Mouse (Mus musculus) lung, embryonic 14.5 days (tissue): Measurements from ENCODE around the gene Exoc7. TPM values are rescaled to one million over a fixed set of nuclear protein-coding genes. Genes with fewer than 3 reads are reported as not detected.
A peak's percentile ranks its signal among the peaks of the same experiment; 100 is the strongest.

Experiments
- ATAC-seq: fragments of 200-750 bp; cut with Nextera tagmentation; 2 replicates; pipeline ENCODE4 v1.8.0; 2017; ENCODE audit warnings: mild to moderate bottlenecking, moderate TSS enrichment, moderate library complexity; ENCODE audit not compliant: insufficient read depth
- DNase-seq: peaks from one replicate; pipeline ENCODE4 v3.0.0-alpha.2; 2015
- H3K27ac ChIP-seq: fragments of 300-500 bp; sonication (generic); 2 replicates; pipeline ENCODE4 v1.5.1; 2014; ENCODE audit warnings: low read depth, mild to moderate bottlenecking, moderate library complexity
- H3K27me3 ChIP-seq: fragments of 300-500 bp; sonication (generic); 2 replicates; pipeline ENCODE4 v1.6.1; 2014; ENCODE audit warnings: low read length, control low read depth; ENCODE audit not compliant: insufficient read depth
- H3K36me3 ChIP-seq: fragments of 300-500 bp; sonication (generic); 2 replicates; pipeline ENCODE4 v1.6.1; 2014; ENCODE audit warnings: control low read depth; ENCODE audit not compliant: insufficient read depth
- H3K4me1 ChIP-seq: fragments of 300-500 bp; sonication (generic); 2 replicates; pipeline ENCODE4 v1.6.1; 2014; ENCODE audit warnings: antibody characterized with exemption, control low read depth; ENCODE audit not compliant: insufficient read depth
- H3K4me2 ChIP-seq: fragments of 300-500 bp; sonication (generic); 2 replicates; pipeline ENCODE4 v1.6.1; 2014; ENCODE audit warnings: mild to moderate bottlenecking
- H3K4me3 ChIP-seq: fragments of 300-500 bp; sonication (generic); 2 replicates; pipeline ENCODE4 v1.5.1; 2014; ENCODE audit warnings: low read depth, low read length
- H3K9ac ChIP-seq: fragments of 300-500 bp; sonication (generic); 2 replicates; pipeline ENCODE4 v1.6.1; 2014
- H3K9me3 ChIP-seq: fragments of 300-500 bp; sonication (generic); 2 replicates; pipeline ENCODE4 v1.6.1; 2016; ENCODE audit warnings: low read depth, low read length, control low read depth
- CTCF ChIP-seq: IDR thresholded peaks from 2 replicates; pipeline ENCODE4 v1.5.1; 2016; ENCODE audit warnings: antibody characterized with exemption, low read depth
- WGBS: fragments of 180-500 bp; shearing (Covaris S2); extraction: QIAGEN DNeasy Blood & Tissue Kit; methylation state at CpG from one replicate; pipeline ENCODE4 v1.1.7; 2014; 5-methylcytosine and 5-hydroxymethylcytosine counted together
- polyA plus RNA-seq: library from polyadenylated mRNA; unstranded; fragments of >200 nt; fragmentation: Nextera tagmentation; extraction: Ambion mirVana; gene quantifications from 2 replicates; pipeline ENCODE4 v1.2.1, GENCODE M21; 2014

Gene Exoc7
- polyA plus RNA-seq, 1 experiment from 2014 or later = 63.7 TPM

DNA sequence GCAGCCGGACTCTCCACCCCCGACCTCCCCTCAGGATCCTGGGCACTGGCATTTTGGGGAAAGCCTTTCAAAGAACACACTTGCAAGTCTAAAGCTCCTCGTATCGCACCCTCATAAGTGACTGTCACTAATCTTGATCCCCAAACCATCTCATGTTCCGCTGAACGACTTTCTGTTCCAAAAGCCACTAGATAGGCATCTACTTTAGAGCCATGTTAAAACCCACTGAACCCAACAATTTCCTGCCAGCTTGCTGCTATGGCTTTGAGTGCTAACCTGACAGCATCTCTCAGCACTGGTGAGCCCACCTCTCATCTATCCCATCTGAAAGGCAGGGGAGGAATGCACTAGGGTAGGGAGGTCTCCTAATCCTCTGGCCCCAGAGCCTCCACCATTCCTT, 30.5 kb upstream of the Exoc7 start:
- peaks cover 11% of the 10 kb centered on the region; the same call in 1 of the 2 replicates for H3K4me1 ChIP-seq
- DNase-seq (no peak), ATAC-seq (no peak)
- WGBS = 66% methylated on average over 6 of the region's 6 CpGs
- no peak overlapping the region for H3K4me3 ChIP-seq
- no peaks in the 10 kb centered on the region for H3K9me3 ChIP-seq
- peaks cover 26% of the 10 kb centered on the region for H3K27me3 ChIP-seq
- peaks cover 4% of the 10 kb centered on the region; the same call in 1 of the 2 replicates for H3K36me3 ChIP-seq
- no peak for TF ChIP-seq CTCF
- no peak overlapping the region for H3K4me2 ChIP-seq
- no peak overlapping the region for H3K27ac ChIP-seq
- H3K9ac ChIP-seq = no peak overlapping the region; the same call in 1 of the 2 replicates

DNA sequence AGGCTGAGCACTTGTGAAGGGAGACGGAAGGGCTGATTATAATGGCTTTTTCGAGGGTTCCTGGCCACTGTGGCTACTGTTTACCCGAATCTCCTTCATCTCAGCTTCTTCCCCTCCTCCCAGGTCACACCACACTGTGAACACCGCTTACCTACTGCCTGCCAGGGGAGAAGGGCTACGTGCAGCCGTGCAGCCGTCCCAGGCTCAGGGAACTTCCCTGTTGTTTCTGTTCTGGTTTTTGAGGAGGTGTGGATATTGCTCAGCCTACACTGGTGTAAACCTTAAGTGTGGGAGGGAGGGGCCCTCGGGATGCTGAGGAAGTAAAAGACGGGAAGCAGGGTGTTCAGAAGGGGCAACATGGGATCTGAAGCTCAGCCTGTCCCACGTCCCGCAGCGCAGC, 30.0 kb upstream of the Exoc7 start:
- DNase-seq = no peak
- Histone ChIP-seq H3K27ac (no peak overlapping the region), H3K9ac (no peak overlapping the region), H3K4me3 (no peak overlapping the region), H3K36me3 (peaks cover 2% of the 10 kb centered on the region; the same call in 1 of the 2 replicates), H3K27me3 (peaks cover 26% of the 10 kb centered on the region), H3K4me1 (peaks cover 11% of the 10 kb centered on the region; the same call in 1 of the 2 replicates), H3K4me2 (no peak overlapping the region; the same call in 1 of the 2 replicates), H3K9me3 (no peaks in the 10 kb centered on the region)
- WGBS = 35% methylated on average over 12 of the region's 12 CpGs
- ATAC-seq = no peak
- no peak for TF ChIP-seq CTCF

DNA sequence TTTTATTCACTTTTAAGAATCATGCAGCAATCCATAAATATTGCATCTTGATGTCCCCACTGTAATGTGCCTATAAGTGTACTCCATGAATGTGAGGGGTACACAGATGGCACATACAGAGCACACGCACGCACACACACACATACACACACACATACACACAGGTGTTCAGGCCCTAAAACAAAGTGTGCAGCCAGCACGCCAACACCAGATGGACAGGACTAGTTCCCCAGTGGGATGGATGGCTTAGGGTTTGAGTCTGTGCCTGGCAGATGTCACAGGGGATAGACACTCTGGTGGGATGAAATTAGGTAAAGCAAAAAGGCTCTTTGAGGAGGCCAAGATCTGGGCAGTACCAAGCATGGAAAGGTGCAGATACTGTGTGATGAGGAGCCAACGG, 29.4 kb upstream of the Exoc7 start:
- WGBS = 81% methylated on average over 4 of the region's 4 CpGs
- H3K27me3 ChIP-seq = peaks cover 26% of the 10 kb centered on the region
- DNase-seq = no peak
- H3K36me3 ChIP-seq = peaks cover 2% of the 10 kb centered on the region; the same call in 1 of the 2 replicates
- no peak overlapping the region for H3K27ac ChIP-seq
- H3K4me2 ChIP-seq = peak overlapping the region; percentile 97
- no peak overlapping the region for H3K9ac ChIP-seq
- no peak for TF ChIP-seq CTCF
- H3K4me1 ChIP-seq = peaks cover 11% of the 10 kb centered on the region; the same call in 1 of the 2 replicates
- no peak overlapping the region for H3K4me3 ChIP-seq
- no peaks in the 10 kb centered on the region for H3K9me3 ChIP-seq
- no peak for ATAC-seq

DNA sequence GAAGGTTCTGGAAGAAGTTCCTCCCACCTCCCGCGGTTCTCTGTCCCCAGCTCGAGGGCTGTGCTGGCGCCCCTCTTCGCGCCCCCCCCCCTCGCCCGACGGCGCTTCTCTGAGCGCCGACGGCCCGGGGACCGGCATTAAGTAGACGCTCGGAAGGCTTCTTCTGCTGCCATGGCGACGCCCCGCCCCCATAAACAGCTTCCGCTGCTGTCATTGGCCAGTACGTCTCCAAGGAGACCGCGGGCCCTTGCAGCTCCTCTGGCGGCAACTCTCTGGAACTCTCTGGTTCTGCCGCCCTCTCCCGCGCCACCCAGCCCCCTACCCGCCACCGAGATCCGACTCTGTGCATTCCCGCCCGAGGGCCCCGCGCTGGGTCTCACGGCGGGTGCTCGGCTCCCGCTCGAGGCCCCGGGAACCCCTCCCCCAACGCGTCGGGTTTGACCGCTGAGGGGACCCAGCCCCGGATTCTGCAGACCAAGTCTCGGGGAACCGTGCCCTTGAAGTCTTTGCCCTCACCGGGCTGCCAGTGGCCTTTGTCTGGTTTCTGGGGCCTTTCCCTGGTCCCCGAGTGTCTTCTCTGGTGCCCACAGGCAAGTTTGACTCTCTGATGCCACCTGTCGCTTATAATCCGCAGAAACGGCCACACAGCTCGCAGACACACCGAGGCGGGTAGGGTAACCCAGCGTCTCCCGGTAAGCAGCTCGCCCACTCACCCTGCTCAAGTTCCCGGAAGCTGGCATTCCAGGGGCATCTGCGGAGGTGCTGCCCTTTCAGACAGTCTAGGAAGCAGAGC, 28.4 kb upstream of the Exoc7 start, which contains the start of gene Foxj1:
Gene Foxj1, minus strand, starts transcription at position 156 of the 793 bp plus-strand sequence.
- H3K36me3 ChIP-seq = no peaks in the 10 kb centered on the region
- WGBS = under 1% methylated on average over 61 of the region's 61 CpGs
- H3K27ac ChIP-seq = peak within 1 kb of the TSS; percentile 58; the same call in 1 of the 2 replicates
- peak within 1 kb of the TSS; percentile 97 for H3K4me2 ChIP-seq
- H3K4me1 ChIP-seq = peaks cover 11% of the 10 kb centered on the region; the same call in 1 of the 2 replicates
- peak; percentile 58; the same call in 1 of the 2 replicates for TF ChIP-seq CTCF
- H3K9me3 ChIP-seq = no peaks in the 10 kb centered on the region
- ATAC-seq = peak; percentile 93
- H3K4me3 ChIP-seq = peak within 1 kb of the TSS; percentile 64
- H3K9ac ChIP-seq = peak within 1 kb of the TSS; percentile 66
- peak; percentile 97 for DNase-seq
- peaks cover 26% of the 10 kb centered on the region for H3K27me3 ChIP-seq

DNA sequence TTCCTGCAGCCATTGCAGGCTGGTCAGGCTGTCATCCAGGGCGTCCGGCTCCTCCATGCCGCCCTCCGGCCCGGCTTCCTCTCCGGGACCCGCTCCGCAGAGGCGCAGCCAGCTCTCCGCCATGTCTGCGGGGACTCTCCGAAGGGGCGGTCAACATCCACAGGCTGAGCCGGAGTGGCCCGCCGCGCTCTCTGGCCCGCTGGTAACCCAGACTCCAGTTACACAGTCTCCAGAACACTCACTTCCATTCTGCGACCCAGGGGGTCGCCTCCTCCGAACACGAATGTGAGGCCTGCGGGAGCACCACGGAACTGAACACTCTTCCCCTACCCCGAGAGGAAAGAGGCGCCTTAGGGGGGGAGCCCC, 27.4 kb upstream of the Exoc7 start:
- peak overlapping the region; percentile 64 for H3K4me3 ChIP-seq
- H3K9ac ChIP-seq = peak overlapping the region; percentile 4; the same call in 1 of the 2 replicates
- peaks cover 11% of the 10 kb centered on the region; the same call in 1 of the 2 replicates for H3K4me1 ChIP-seq
- no peak for DNase-seq
- ATAC-seq = no peak
- 4% methylated on average over 26 of the region's 26 CpGs for WGBS
- H3K36me3 ChIP-seq = no peaks in the 10 kb centered on the region
- H3K4me2 ChIP-seq = peak overlapping the region; percentile 97
- H3K9me3 ChIP-seq = no peaks in the 10 kb centered on the region
- H3K27ac ChIP-seq = no peak overlapping the region
- TF ChIP-seq CTCF = no peak
- H3K27me3 ChIP-seq = peaks cover 26% of the 10 kb centered on the region

DNA sequence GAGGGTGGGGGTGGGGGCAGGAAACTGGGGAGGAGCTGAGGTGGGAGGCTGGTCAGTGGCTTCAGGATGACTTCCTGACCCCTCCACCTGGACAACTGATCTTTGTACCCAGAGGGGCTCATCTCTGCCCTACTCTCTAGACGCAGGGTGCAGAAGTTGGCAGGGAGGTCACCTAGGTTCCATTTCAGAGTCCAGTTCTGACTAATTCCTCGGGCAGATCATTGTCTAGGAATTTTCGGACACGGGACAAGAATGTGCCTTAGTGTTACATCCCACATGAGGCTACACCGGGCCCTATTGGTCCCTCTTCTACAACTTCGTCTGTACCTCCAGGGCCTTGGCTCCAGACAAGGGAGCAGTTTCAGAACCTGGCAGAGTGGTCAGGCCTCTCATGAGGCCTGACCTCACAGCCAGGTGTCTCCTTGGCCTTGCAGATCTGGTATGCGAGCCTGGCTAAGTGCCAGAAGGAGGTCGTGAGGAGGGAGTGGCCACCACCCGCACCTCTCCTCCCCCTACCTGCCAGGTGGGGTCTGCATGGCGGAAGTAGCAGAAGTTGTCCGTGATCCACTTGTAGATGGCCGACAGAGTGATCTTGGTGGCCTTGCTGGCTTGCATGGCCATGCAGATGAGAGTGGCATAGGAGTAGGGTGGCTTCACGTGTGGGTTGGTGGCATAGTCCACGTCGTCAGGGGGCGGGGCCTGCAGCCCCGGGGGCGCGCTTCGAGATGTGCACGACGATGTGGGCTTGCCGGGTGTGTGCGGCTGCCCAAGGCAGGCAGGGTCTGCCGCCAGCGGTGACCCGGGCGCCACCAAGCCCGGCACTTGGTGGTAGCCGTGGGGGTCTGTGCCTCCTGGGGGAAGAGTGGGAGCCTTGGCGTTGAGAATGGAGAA, 26.7 kb upstream of the Exoc7 start:
- peak overlapping the region; percentile 97 for H3K4me2 ChIP-seq
- peaks cover 11% of the 10 kb centered on the region; the same call in 1 of the 2 replicates for H3K4me1 ChIP-seq
- H3K9ac ChIP-seq = peak overlapping the region; percentile 4; the same call in 1 of the 2 replicates
- no peak for ATAC-seq
- no peaks in the 10 kb centered on the region for H3K9me3 ChIP-seq
- no peak overlapping the region for H3K27ac ChIP-seq
- H3K36me3 ChIP-seq = no peaks in the 10 kb centered on the region
- peaks cover 26% of the 10 kb centered on the region for H3K27me3 ChIP-seq
- no peak for TF ChIP-seq CTCF
- peak; percentile 27 for DNase-seq
- peak overlapping the region; percentile 64 for H3K4me3 ChIP-seq
- WGBS = 18% methylated on average over 31 of the region's 31 CpGs
